Mouse (Mus musculus): ENCODE measurements around the gene Epb42.
"Not testable (repeated sequence)": the region's sequence is repeated elsewhere in the genome, so short reads cannot be mapped to it uniquely, and the experiment has no call there.

Epb42 gene

DNA sequence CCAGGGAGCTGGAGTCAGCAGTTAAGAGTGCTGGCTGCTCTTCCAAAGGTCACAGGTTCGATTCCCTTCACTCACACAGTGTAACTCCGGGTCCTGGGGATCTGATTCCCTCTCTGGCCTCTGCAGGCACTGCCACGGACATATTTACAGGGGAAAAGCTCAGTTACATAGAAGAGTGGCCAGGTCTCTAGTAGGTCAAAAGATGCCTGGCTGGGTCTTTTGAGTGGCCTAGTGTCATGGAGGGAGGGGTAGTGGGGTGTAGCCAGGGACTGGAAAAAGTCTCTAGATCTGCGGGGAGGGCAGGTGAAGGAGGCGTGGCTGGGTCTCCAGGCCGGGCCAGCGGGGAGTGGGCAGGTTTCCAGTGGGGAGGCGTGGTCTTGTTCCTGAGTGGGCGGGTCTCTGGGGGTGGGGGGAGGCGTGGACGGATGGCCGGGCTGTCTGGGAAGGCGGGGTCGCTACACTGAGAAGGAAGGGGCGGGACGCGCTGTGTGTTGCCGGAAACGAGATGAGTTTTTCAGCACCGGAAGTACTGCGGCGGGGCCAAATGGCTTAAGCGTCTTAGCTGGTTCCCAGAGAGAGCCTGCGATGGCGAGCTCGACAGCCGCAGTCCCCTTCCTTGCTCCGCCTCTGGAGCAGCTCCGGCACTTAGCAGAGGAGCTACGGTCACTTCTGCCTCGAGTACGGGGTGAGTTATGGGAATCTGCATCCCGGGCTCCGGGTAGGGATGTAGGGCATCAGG, 28.8 kb downstream of the Epb42 start, which contains the start of gene Ccndbp1:
TSS of gene Ccndbp1 (plus strand) at position 479 of the 739 bp plus-strand sequence.
- DNase-seq (ENCODE audit: low spot score): peak; percentile 91

DNA sequence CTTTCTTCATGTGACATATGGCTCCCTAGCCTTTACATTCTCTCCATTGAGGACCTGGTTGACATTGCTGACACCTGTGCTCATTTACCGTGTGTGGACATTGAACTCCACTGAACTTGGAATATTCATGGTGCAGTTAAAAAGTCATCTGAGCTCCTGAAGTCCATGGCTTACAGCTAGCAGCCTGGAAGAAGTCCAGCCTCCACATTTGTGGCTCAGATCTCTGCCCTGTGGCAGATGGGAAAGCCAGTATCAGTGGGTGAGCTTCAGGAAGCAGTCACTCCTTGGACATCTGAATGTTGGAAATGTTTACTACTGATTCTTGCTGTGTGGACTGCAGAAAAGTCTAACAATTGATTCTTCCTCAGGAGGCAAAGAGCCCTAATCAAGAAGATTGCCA, 29.9 kb downstream of the Epb42 start:
- no peak for DNase-seq (ENCODE audit: low spot score)

DNA sequence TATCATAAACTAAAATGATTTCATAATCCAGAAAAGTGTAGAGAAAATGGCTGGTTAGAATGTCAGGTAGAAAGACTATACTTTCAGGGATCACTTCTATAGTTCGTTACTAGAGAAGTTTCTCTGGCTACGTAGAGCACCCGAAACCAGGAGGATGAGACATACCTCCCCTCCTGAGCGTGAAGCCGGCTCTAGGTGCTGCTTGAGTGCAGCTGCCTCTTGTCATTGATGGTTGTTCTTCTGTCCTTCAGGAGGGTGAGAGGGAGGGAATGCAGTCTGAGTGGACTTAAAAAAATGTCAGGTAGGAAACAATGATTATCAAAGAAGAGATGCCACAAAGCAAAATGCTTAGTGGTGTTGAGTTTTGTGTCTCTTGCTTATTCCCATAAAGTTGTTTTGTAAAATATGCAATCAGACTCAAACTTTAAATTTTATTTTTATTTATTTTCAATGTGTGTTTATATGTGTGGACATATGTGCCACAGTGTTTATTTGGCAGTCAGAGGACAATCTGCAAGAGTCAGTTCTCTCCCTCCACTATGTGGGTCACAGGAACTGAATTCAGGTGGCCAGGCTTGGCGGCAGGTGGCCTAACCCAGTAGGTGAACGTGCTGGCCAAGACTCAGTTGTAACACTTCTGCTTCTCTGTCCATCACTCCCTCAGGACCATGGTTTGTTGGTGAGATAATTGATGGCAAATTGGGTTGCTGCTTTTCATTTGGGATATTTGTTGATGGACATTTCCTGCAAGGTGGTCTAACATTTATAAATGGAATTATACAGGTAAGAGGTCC, 32.7 kb downstream of the Epb42 start:
- DNase-seq (ENCODE audit: low spot score): no peak

DNA sequence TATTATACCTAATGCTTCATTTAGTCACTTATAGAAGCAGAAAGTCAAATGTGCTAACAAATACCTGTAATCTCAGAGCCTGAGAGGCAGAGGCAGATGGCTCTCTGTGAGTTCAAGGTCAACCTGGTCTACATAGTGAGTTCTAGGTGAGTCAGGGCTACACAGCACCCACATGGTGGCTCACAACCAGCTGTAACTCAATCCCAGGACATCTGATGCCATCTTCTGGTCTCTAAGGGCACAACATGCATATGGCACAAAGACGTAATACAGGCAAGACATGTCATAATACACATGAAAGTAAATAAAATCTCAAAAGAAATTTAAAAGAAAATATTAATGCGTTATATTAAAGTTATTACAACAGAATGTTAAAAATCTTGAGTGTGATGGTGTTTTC, 33.3 kb downstream of the Epb42 start:
- no peak for DNase-seq (ENCODE audit: low spot score)

DNA sequence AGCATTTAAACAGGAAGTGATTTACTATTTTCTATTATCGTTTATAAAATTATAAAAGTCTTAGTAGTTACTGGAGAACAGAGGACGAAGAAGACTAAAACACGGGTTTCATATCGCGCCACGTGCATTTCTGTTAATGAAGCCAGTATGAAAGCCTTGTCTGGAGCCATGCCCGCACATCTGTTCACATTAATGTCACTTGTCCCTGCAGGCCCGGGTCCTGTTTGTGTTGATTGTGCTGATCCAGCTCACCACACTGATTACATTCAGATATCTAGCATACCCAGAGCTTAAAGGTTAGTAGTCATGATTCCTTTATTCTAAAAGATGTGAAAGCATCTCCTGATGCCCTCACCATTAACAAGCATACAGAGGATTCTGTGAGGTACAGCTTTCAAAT, 38.0 kb downstream of the Epb42 start:
- DNase-seq (ENCODE audit: low spot score): no peak

DNA sequence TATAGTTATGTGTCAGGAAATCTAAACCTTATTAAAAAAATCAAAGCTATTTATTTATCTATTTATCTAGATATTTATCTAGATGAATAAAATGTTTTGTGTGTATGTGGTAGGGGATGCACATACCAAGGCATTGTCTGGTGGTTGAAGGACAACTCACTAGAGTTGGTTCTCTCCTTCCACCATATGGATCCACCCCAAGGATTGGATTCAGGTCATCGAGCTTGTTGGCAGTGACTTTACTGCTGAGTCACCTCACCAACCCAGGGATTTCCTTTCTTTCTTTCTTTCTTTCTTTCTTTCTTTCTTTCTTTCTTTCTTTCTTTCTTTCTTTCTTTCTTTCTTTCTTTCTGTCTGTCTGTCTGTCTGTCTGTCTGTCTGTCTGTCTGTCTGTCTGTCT, 40.3 kb downstream of the Epb42 start:
- DNase-seq (ENCODE audit: low spot score): not testable (repeated sequence)

DNA sequence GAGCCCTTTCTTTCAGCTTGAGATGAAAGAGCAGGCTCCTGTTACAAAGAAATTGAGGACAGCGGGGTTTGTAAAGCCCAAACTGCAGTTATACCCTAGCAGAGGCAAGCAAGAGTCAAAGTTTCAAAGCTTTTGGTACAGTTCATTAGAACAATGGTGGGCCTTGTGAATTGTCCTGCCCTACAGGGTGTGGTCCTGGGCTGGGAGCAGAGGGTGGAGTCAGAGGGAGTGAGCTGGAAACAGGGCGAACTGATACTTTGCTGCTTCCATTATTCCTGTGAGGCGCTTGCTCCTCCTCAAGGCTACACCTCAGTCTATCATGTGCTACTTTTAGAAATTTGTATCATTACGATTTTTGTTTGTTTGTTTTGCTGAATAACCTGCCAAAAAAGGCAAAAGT, 45.7 kb downstream of the Epb42 start:
- no peak for DNase-seq (ENCODE audit: low spot score)

- no peak for DNase-seq (ENCODE audit: low spot score)
Measured at GRCm38 (mm10) chr2:120985241-120985640, 51.6 kb downstream of the Epb42 start.

DNA sequence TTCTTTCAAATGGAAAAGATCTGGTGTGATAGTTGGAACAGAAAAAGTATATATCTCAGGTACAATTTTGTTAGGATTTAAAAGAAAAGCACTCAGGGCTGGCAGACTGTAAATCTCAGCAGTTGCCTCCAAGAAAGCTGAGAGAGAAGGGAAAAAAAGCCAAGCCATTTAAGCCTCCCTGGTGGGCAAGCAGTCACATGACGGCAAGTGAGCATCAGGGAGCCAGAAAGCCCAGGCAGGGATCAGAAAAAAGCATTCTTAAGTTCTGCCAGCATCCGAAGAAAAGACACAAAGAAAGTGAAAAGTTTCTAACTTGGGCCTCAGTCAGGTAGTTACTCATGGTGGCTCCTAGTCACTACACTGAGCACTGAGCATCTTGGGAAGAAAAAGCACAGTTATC, 53.3 kb downstream of the Epb42 start:
- DNase-seq (ENCODE audit: low spot score): no peak

DNA sequence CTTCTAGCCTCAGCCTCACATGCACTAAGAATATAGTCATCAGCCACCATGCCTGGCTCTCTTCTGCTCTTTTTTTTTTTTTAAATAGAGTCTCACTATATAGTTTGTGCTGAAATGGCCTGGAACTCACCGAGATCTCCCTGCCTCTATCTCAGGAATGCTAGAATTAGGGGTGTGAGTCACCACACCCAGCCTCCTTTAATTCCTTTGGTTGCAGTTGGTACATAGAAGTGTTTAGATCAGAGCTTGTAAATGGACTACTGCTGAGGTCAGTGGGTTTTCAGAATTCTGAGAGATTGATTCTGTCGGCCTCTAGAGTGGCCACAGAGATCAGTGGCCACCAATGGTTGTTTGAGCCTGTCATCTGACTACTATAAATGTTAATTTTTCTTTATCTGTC, 56.0 kb downstream of the Epb42 start:
- no peak for DNase-seq (ENCODE audit: low spot score)

DNA sequence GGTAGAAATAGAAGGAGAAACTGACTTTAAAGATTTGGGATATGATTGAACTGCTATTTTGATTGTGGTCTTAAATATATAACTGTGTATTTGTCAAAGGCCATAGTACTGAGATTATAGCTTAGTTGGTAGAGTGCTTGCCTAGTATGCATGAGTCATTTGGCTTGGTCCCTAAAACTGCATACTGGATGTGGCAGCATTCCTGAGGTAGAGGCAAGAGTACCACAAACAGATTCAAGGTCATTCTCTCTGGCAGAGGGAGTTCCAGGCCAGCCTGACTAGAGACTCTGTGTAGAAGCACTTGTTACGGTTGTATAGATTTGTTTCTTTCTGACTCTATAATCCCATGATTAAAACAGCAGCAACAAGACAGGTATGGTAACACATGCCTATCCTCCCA, 57.1 kb downstream of the Epb42 start:
- no peak for DNase-seq (ENCODE audit: low spot score)

GRCm38 (mm10) chr2:120978693-120979037, 58.2 kb downstream of the Epb42 start:
- DNase-seq (ENCODE audit: low spot score): no peak

- DNase-seq (ENCODE audit: low spot score): no peak
Measured at GRCm38 (mm10) chr2:120977926-120978692, 58.8 kb downstream of the Epb42 start.

GRCm38 (mm10) chr2:120976990-120977925, 59.6 kb downstream of the Epb42 start, which contains the start of gene Tmem62:
Gene Tmem62 (plus strand): TSS chr2:120977017.
- peak; percentile 76 for DNase-seq (ENCODE audit: low spot score)

DNA sequence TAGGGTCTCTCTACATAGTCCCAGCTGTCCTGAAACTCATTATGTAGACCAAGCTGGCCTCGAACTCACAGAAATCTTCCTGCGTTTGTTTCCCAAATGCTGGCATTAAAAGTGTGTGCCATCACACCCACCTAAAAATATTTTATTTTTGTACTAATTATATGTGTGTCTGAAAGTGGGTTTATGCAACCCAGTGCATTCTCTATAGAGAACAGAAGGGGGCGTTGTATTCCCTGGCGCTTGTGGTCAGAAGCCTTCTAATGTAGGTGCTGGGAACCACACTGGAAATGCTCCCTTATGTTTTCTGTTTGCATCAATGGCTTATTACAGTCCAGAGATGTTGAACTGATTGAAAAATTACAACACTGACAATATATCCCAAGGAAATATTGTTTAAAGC, 60.6 kb downstream of the Epb42 start:
- no peak for DNase-seq (ENCODE audit: low spot score)

- DNase-seq (ENCODE audit: low spot score): no peak
Measured at GRCm38 (mm10) chr2:120972964-120973363, 63.9 kb downstream of the Epb42 start.

GRCm38 (mm10) chr2:120972257-120972656, 64.6 kb downstream of the Epb42 start:
- not testable (repeated sequence) for DNase-seq (ENCODE audit: low spot score)

GRCm38 (mm10) chr2:120971766-120972165, 65.1 kb downstream of the Epb42 start:
- no peak for DNase-seq (ENCODE audit: low spot score)

DNA sequence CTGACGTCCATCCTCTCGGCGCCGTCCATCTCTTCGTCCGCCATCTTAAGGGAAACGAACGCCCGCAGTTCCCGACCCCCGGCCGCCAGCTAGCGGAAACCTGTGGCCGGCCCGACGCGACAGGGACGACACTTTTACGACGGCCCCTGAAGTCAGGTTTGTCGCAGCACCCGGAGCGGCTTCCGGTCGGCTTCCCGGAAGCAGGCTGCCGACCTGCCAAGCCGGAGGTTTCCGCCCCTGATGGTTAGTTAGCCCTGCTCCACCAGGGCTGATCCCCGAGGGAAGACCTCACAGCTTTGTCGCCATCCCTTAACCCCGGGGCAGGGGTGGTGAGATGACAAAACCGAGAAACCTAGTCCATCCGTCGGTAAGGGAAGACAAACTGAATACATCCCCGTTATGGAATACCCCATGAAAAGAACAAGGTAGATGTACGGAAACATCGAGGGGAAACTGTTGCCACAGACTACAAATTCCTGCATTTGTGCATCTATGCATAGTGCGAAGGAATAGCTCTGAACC, 66.3 kb downstream of the Epb42 start, which contains the start of gene Ubr1:
TSS of gene Ubr1 (minus strand) at position 157 of the 522 bp plus-strand sequence.
- DNase-seq (ENCODE audit: low spot score): peak; percentile 78

DNA sequence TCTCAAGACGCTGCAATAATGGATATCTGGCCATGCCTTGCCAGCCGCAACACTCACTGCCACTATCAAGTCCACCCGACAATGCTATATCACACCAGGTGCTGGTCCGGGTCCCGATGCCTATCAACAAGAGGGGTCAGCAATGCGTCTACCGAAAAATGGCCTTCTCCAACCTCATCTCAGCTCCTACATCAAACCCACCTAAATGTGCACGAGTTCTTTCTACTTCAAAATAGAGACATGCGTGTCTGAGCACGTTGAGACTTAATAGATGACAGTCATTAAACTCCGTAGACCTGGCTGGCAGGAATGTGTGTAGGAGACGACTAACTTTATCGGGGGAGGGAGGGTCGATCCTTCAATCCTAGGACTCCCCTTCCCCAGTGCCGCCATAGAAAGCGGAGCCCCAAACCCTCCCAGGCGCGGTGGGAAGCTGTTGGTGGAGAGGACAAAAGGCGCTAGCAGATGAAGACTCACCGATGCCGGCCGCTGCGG, 66.8 kb downstream of the Epb42 start:
- DNase-seq (ENCODE audit: low spot score): no peak
